Mouse (Mus musculus) CH12.LX (cell line): ENCODE results near the gene Scml4. TPM values are rescaled to one million over a fixed set of nuclear protein-coding genes. Genes with fewer than 3 reads are reported as not detected.

Experiments
- DNase-seq: peaks from one replicate; pipeline ENCODE4 v3.0.0-alpha.2; 2013; ENCODE audit errors: extremely low read depth
- H3K27ac ChIP-seq: 2 replicates; pipeline ENCODE4 v1.5.1; 2012; ENCODE audit warnings: low read depth, mild to moderate bottlenecking, control low read depth, moderate library complexity; ENCODE audit not compliant: insufficient read depth
- H3K27me3 ChIP-seq: replicated peaks from 2 replicates; pipeline ENCODE3; 2012; ENCODE audit warnings: inconsistent platforms
- H3K36me3 ChIP-seq, 2 experiments: replicated peaks in 1 of 2; 2 replicates each; pipeline versions ENCODE3 to v1.6.1; 2012; ENCODE audit warnings: inconsistent platforms in 1 of 2, low read length in 1 of 2, mild to moderate bottlenecking in 1 of 2, mixed read lengths in 1 of 2, moderate library complexity in 1 of 2; ENCODE audit not compliant: control insufficient read depth in 1 of 2, insufficient read depth in 1 of 2
- H3K4me1 ChIP-seq, 2 experiments: 2 replicates each; pipeline ENCODE4 v1.6.1; 2012; ENCODE audit warnings: inconsistent platforms in 1 of 2, moderate library complexity in 1 of 2; ENCODE audit not compliant: insufficient read depth in 2 of 2, control insufficient read depth in 1 of 2
- H3K4me2 ChIP-seq: 2 replicates; pipeline ENCODE4 v1.6.1; 2012; ENCODE audit warnings: low read depth, mild to moderate bottlenecking, control low read depth; ENCODE audit not compliant: poor library complexity, insufficient read depth, severe bottlenecking
- H3K4me3 ChIP-seq, 3 experiments: fragments of 150-350 bp in 1 of 3; sonication (generic) in 1 of 3; replicated peaks in 1 of 3; 2 replicates each; pipeline versions ENCODE3 to v1.5.1; 2011 to 2012; ENCODE audit warnings: low read depth in 2 of 3, low read length in 2 of 3, mild to moderate bottlenecking in 2 of 3, moderate library complexity in 2 of 3, control low read depth in 1 of 3, improper control_type of control experiment in 1 of 3, inconsistent platforms in 1 of 3, mixed read lengths in 1 of 3; ENCODE audit not compliant: poor library complexity in 1 of 3
- H3K79me2 ChIP-seq: replicated peaks from 2 replicates; pipeline ENCODE4 v1.6.1; 2012; ENCODE audit warnings: mild to moderate bottlenecking, moderate library complexity; ENCODE audit not compliant: control insufficient read depth, poor library complexity, insufficient read depth, severe bottlenecking; ENCODE audit errors: extremely low read depth
- H3K9ac ChIP-seq: 2 replicates; pipeline ENCODE4 v1.6.1; 2012; ENCODE audit warnings: low read depth, mild to moderate bottlenecking, control low read depth, moderate library complexity; ENCODE audit not compliant: insufficient read depth
- H3K9me3 ChIP-seq: replicated peaks from 2 replicates; pipeline ENCODE3; 2012; ENCODE audit warnings: low read length, inconsistent platforms, mixed read lengths
- BHLHE40 ChIP-seq: IDR thresholded peaks from 2 replicates; pipeline ENCODE4 v1.6.1; 2011; ENCODE audit warnings: mild to moderate bottlenecking, low read depth, low read length, improper control_type of control experiment
- CHD1 ChIP-seq: IDR thresholded peaks from 2 replicates; pipeline ENCODE4 v1.6.1; 2012; ENCODE audit warnings: low read depth, low read length, improper control_type of control experiment, inconsistent platforms
- CHD2 ChIP-seq: IDR thresholded peaks from 2 replicates; pipeline ENCODE4 v1.6.1; 2011; ENCODE audit warnings: low read length, improper control_type of control experiment
- CTCF ChIP-seq, 2 experiments: IDR thresholded peaks in 1 of 2; conservative IDR thresholded peaks in 1 of 2; 2 replicates each; pipeline ENCODE4 v1.5.1; 2011 to 2012; ENCODE audit warnings: low read depth in 2 of 2, low read length in 2 of 2, improper control_type of control experiment in 1 of 2, inconsistent platforms in 1 of 2, mild to moderate bottlenecking in 1 of 2, moderate library complexity in 1 of 2
- E2F4 ChIP-seq: IDR thresholded peaks from 2 replicates; pipeline ENCODE4 v1.6.1; 2011; ENCODE audit warnings: low read depth, low read length, improper control_type of control experiment; ENCODE audit not compliant: insufficient replicate concordance
- ELF1 ChIP-seq: IDR thresholded peaks from 2 replicates; pipeline ENCODE4 v1.6.1; 2014; ENCODE audit warnings: low read depth, mild to moderate bottlenecking, inconsistent platforms, low read length, improper control_type of control experiment
- EP300 ChIP-seq: IDR thresholded peaks from 2 replicates; pipeline ENCODE4 v1.6.1; 2011; ENCODE audit warnings: low read length, improper control_type of control experiment
- ETS1 ChIP-seq: conservative IDR thresholded peaks from 2 replicates; pipeline ENCODE4 v1.6.1; 2012; ENCODE audit warnings: low read depth, mild to moderate bottlenecking, inconsistent platforms, low read length, improper control_type of control experiment, moderate library complexity
- GABPA ChIP-seq: IDR thresholded peaks from 2 replicates; pipeline ENCODE4 v1.6.1; 2012; ENCODE audit warnings: low read depth, low read length, improper control_type of control experiment, inconsistent platforms; ENCODE audit not compliant: insufficient replicate concordance
- HCFC1 ChIP-seq: IDR thresholded peaks from 2 replicates; pipeline ENCODE4 v1.6.1; 2012; ENCODE audit warnings: low read depth, mild to moderate bottlenecking, inconsistent platforms, low read length, improper control_type of control experiment
- JUN ChIP-seq: IDR thresholded peaks from 2 replicates; pipeline ENCODE4 v1.6.1; 2011; ENCODE audit warnings: low read depth, mild to moderate bottlenecking, low read length, improper control_type of control experiment, moderate library complexity; ENCODE audit not compliant: insufficient read depth
- MAFK ChIP-seq: IDR thresholded peaks from 2 replicates; pipeline ENCODE4 v1.6.1; 2011; ENCODE audit warnings: low read length, improper control_type of control experiment; ENCODE audit not compliant: insufficient replicate concordance
- MXI1 ChIP-seq: IDR thresholded peaks from 2 replicates; pipeline ENCODE4 v1.6.1; 2011; ENCODE audit warnings: mild to moderate bottlenecking, low read depth, low read length, improper control_type of control experiment
- MYC ChIP-seq: IDR thresholded peaks from 2 replicates; pipeline ENCODE4 v1.6.1; 2011; ENCODE audit warnings: low read depth, mild to moderate bottlenecking, improper control_type of control experiment, low read length
- NELFE ChIP-seq: IDR thresholded peaks from 2 replicates; pipeline ENCODE4 v1.6.1; 2011; ENCODE audit warnings: low read depth, low read length, improper control_type of control experiment
- NRF1 ChIP-seq: IDR thresholded peaks from 2 replicates; pipeline ENCODE4 v1.6.1; 2014; ENCODE audit warnings: low read depth, mild to moderate bottlenecking, inconsistent platforms, low read length, improper control_type of control experiment, moderate library complexity
- PAX5 ChIP-seq: IDR thresholded peaks from 2 replicates; pipeline ENCODE4 v1.6.1; 2012; ENCODE audit warnings: low read length, inconsistent platforms, mixed read lengths
- POLR2AphosphoS2 ChIP-seq: IDR thresholded peaks from 2 replicates; pipeline ENCODE4 v1.6.1; 2011; ENCODE audit warnings: low read depth, low read length, improper control_type of control experiment
- RCOR1 ChIP-seq: conservative IDR thresholded peaks from 2 replicates; pipeline ENCODE4 v1.6.1; 2012; ENCODE audit warnings: low read depth, mild to moderate bottlenecking, inconsistent platforms, low read length, improper control_type of control experiment
- SMC3 ChIP-seq: IDR thresholded peaks from 2 replicates; pipeline ENCODE4 v1.6.1; 2011; ENCODE audit warnings: low read depth, low read length, improper control_type of control experiment
- TBP ChIP-seq: conservative IDR thresholded peaks from 2 replicates; pipeline ENCODE4 v1.6.1; 2011; ENCODE audit warnings: low read depth, low read length, improper control_type of control experiment
- UBTF ChIP-seq: IDR thresholded peaks from 2 replicates; pipeline ENCODE4 v1.6.1; 2012; ENCODE audit warnings: low read depth, mild to moderate bottlenecking, inconsistent platforms, low read length, improper control_type of control experiment, moderate library complexity
- USF1 ChIP-seq: IDR thresholded peaks from 2 replicates; pipeline ENCODE4 v1.6.1; 2014; ENCODE audit warnings: low read depth, mild to moderate bottlenecking, inconsistent platforms, low read length, improper control_type of control experiment
- USF2 ChIP-seq: conservative IDR thresholded peaks from 2 replicates; pipeline ENCODE4 v1.6.1; 2011; ENCODE audit warnings: low read depth, low read length, improper control_type of control experiment
- ZNF384 ChIP-seq: IDR thresholded peaks from 2 replicates; pipeline ENCODE4 v1.6.1; 2012; ENCODE audit warnings: low read depth, low read length, improper control_type of control experiment, inconsistent platforms
- dilution Hi-C: fragments of 300-500 bp; cut with MboI; formaldehyde crosslinking; loops from 2 replicates; pipeline ENCODE4 v1.14.3; 2020; ENCODE audit warnings: low sequenced_read_pairs; ENCODE audit not compliant: extremely low pct_unique_long_range_greater_than_20kb, extremely low pct_ligation_motif_present
- in situ Hi-C: fragments of 300-500 bp; cut with MboI; formaldehyde crosslinking; loops from 3 replicates; pipeline ENCODE4 v1.14.3; 2019; ENCODE audit warnings: low sequenced_read_pairs, low pct_ligation_motif_present, low pct_unique_long_range_greater_than_20kb, mixed read lengths
- polyA plus RNA-seq: library from polyadenylated mRNA; unstranded; fragments of >175 nt; gene quantifications from 2 replicates; pipeline ENCODE4 v1.2.1, GENCODE M21; 2012; ENCODE audit warnings: low read depth; ENCODE audit not compliant: insufficient read length
- total RNA-seq, 2 experiments: library from RNA; depleted of rRNA; stranded (reverse); fragments of 300-350 nt in 1 of 2; fragments of >200 nt in 1 of 2; gene quantifications; 2 replicates each; pipeline ENCODE4 v1.2.3; 2012 to 2014

The Scml4 gene
- total and polyA plus RNA-seq, 3 experiments = 2.7 to 3.3 (median 3.0) TPM

DNA sequence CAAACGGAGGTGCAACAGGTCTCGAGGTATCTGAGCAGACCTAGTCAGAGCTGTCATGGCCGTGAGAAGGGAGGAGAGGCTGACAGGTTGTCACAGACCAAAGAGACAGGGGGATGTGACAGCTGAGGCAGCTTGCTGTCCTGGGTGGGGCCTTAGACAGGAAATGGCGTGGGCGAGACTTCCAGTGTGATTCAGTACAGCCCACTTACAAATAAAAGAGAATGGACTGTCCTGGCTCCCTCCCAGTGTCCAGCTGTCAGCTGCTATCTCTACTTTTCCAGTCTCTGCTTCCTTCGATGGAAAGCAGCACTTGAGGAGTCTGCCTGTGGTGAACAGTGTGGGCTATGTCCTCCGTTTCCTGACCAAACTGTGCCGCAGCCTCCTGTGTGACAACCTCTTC, 74.5 kb downstream of the Scml4 start:
- no peak overlapping the region for H3K4me2 ChIP-seq
- H3K9ac ChIP-seq = no peak overlapping the region
- peaks cover 0 to 32% of the 10 kb centered on the region in 2 experiments; a peak in 3 of 4 replicates for H3K4me1 ChIP-seq
- H3K9me3 ChIP-seq = no peaks in the 10 kb centered on the region
- no peaks in the 10 kb centered on the region for H3K79me2 ChIP-seq
- H3K27me3 ChIP-seq = no peaks in the 10 kb centered on the region
- no peak for DNase-seq
- no peak overlapping the region for H3K4me3 ChIP-seq
- dilution Hi-C loops (no loop called here), in situ Hi-C loops (loop anchor here (5.0 to 25.0 kb wide), 2 partner anchors 72 to 222 kb away; partner anchors contain the start of gene Scml4)
- H3K27ac ChIP-seq = no peak overlapping the region
- TF ChIP-seq POLR2AphosphoS2 (no peak), MYC (no peak), NELFE (no peak), E2F4 (no peak), ELF1 (no peak), TBP (no peak), BHLHE40 (no peak), GABPA (no peak), USF2 (no peak), CHD2 (no peak), EP300 (no peak), NRF1 (no peak), SMC3 (no peak), JUN (no peak), ETS1 (no peak), CHD1 (no peak)
- peaks cover 0 to 4% of the 10 kb centered on the region in 2 experiments for H3K36me3 ChIP-seq

DNA sequence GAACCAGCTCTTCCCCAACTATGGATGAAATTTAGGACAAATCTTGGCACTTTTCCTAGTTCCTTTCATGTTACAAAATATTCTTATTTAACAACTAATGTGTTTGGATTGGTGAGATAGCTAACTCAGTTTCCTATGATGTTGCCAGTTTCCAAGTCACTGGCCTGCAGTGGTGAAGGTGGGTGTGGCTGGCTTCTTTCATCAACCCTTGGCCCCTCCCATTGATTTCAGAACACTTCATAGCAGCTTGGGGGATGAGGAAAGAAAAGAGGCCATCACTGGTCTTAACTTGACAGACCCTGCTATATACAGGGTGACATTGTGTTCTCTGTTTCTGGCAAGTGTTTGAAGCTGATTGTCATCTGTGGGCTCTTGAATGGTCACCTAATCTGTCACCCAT, 76.0 kb downstream of the Scml4 start:
- DNase-seq = no peak
- H3K36me3 ChIP-seq = no peaks in the 10 kb centered on the region
- in situ Hi-C loops (loop anchor here (5.0 to 25.0 kb wide), 2 partner anchors 74 to 224 kb away; partner anchors contain the start of gene Scml4), dilution Hi-C loops (no loop called here)
- no peak overlapping the region for H3K27ac ChIP-seq
- peaks cover 0 to 39% of the 10 kb centered on the region in 2 experiments; a peak in 3 of 4 replicates for H3K4me1 ChIP-seq
- H3K4me3 ChIP-seq = no peak overlapping the region
- H3K4me2 ChIP-seq = no peak overlapping the region
- TF ChIP-seq MXI1 (no peak), MAFK (no peak), SMC3 (no peak), USF1 (no peak), TBP (no peak), UBTF (no peak), ELF1 (no peak), HCFC1 (no peak), EP300 (no peak), CTCF (conservative IDR thresholded peaks at IDR 0.05 in 1 of 2, IDR thresholded peaks at IDR 0.05 in 1 of 2; ENCODE audit: low read depth in 2 of 2, low read length in 2 of 2) (no peak), PAX5 (no peak), NRF1 (no peak), RCOR1 (no peak), ZNF384 (no peak)
- TF ChIP-seq, all 38 proteins: peak for 0
- Histone ChIP-seq H3K79me2 (no peaks in the 10 kb centered on the region), H3K9ac (no peak overlapping the region), H3K27me3 (no peaks in the 10 kb centered on the region), H3K9me3 (no peaks in the 10 kb centered on the region)
